Mouse (Mus musculus): ENCODE measurements around the gene Mettl26. TPM values are rescaled to one million over a fixed set of nuclear protein-coding genes. Genes with fewer than 3 reads are reported as not detected.

Gene Mettl26
- polyA plus RNA-seq, 2 experiments: 52.0 to 62.9 TPM

GRCm38 (mm10) chr17:25875171-25876136 lies 580 bp downstream of the Mettl26 start:
- H3K4me2 ChIP-seq (replicated peaks; ENCODE audit: low read depth, low read length, severe bottlenecking): peak overlapping the region; percentile 88
- TF ChIP-seq POLR2A (IDR thresholded peaks at IDR 0.05; ENCODE audit: borderline replicate concordance, extremely low read depth, insufficient read depth, insufficient read length): 0 out of 2 replicates have a peak, but pooled peaks have one; percentile 85
- H3K9me3 ChIP-seq (ENCODE audit: control insufficient read depth, low read length): no peaks in the 10 kb centered on the region
- ATAC-seq (ENCODE audit: low FRiP score, low read depth) (peak; percentile 93), DNase-seq (ENCODE audit: low spot score) (peak; percentile 88)
- H3K9ac ChIP-seq (ENCODE audit: low read depth, low read length, severe bottlenecking): peak overlapping the region; percentile 63
- H3K36me3 ChIP-seq (ENCODE audit: control insufficient read depth, insufficient read depth, low read length): peaks cover 25% of the 10 kb centered on the region
- H3K4me3 ChIP-seq (replicated peaks; ENCODE audit: low read length): peak overlapping the region; percentile 77
- WGBS: under 1% methylated on average over 58 of the region's 59 CpGs
- H3K27me3 ChIP-seq (ENCODE audit: control insufficient read depth, insufficient read depth, low read length): no peaks in the 10 kb centered on the region
- peak overlapping the region; percentile 76 for H3K27ac ChIP-seq (replicated peaks; ENCODE audit: low read depth, low read length)
- peaks cover 10% of the 10 kb centered on the region for H3K4me1 ChIP-seq (ENCODE audit: control insufficient read depth, insufficient read depth, low read length)

GRCm38 (mm10) chr17:25876347-25876915 lies 1.6 kb downstream of the Mettl26 start:
- WGBS: 71% methylated on average over 10 of the region's 10 CpGs
- H3K27me3 ChIP-seq (ENCODE audit: control insufficient read depth, insufficient read depth, low read length): no peaks in the 10 kb centered on the region

GRCm38 (mm10) chr17:25877025-25877424 lies 2.2 kb downstream of the Mettl26 start:
- no peak overlapping the region for H3K4me3 ChIP-seq (replicated peaks; ENCODE audit: low read length)
- 90% methylated on average over 3 of the region's 3 CpGs for WGBS
- ATAC-seq (ENCODE audit: low FRiP score, low read depth): no peak
- H3K4me2 ChIP-seq (replicated peaks; ENCODE audit: low read depth, low read length, severe bottlenecking): no peak overlapping the region
- no peak for TF ChIP-seq POLR2A (IDR thresholded peaks at IDR 0.05; ENCODE audit: borderline replicate concordance, extremely low read depth, insufficient read depth, insufficient read length)
- H3K36me3 ChIP-seq (ENCODE audit: control insufficient read depth, insufficient read depth, low read length): peaks cover 31% of the 10 kb centered on the region
- no peak overlapping the region for H3K27ac ChIP-seq (replicated peaks; ENCODE audit: low read depth, low read length)
- no peak overlapping the region for H3K9ac ChIP-seq (ENCODE audit: low read depth, low read length, severe bottlenecking)
- peaks cover 10% of the 10 kb centered on the region for H3K4me1 ChIP-seq (ENCODE audit: control insufficient read depth, insufficient read depth, low read length)
- no peak for DNase-seq (ENCODE audit: low spot score)
- H3K9me3 ChIP-seq (ENCODE audit: control insufficient read depth, low read length): no peaks in the 10 kb centered on the region
- no peaks in the 10 kb centered on the region for H3K27me3 ChIP-seq (ENCODE audit: control insufficient read depth, insufficient read depth, low read length)

More at GRCm38 (mm10) chr17:25876347-25876915, 1.6 kb downstream of the Mettl26 start:
- no peak for TF ChIP-seq POLR2A (IDR thresholded peaks at IDR 0.05; ENCODE audit: borderline replicate concordance, extremely low read depth, insufficient read depth, insufficient read length)
- H3K4me1 ChIP-seq (ENCODE audit: control insufficient read depth, insufficient read depth, low read length): peaks cover 10% of the 10 kb centered on the region
- peak overlapping the region; percentile 88 for H3K4me2 ChIP-seq (replicated peaks; ENCODE audit: low read depth, low read length, severe bottlenecking)
- no peak for ATAC-seq (ENCODE audit: low FRiP score, low read depth)
- peak overlapping the region; percentile 77 for H3K4me3 ChIP-seq (replicated peaks; ENCODE audit: low read length)
- peaks cover 26% of the 10 kb centered on the region for H3K36me3 ChIP-seq (ENCODE audit: control insufficient read depth, insufficient read depth, low read length)
- peak overlapping the region; percentile 63 for H3K9ac ChIP-seq (ENCODE audit: low read depth, low read length, severe bottlenecking)
- no peak overlapping the region for H3K27ac ChIP-seq (replicated peaks; ENCODE audit: low read depth, low read length)
- DNase-seq (ENCODE audit: low spot score): no peak
- H3K9me3 ChIP-seq (ENCODE audit: control insufficient read depth, low read length): no peaks in the 10 kb centered on the region

DNA sequence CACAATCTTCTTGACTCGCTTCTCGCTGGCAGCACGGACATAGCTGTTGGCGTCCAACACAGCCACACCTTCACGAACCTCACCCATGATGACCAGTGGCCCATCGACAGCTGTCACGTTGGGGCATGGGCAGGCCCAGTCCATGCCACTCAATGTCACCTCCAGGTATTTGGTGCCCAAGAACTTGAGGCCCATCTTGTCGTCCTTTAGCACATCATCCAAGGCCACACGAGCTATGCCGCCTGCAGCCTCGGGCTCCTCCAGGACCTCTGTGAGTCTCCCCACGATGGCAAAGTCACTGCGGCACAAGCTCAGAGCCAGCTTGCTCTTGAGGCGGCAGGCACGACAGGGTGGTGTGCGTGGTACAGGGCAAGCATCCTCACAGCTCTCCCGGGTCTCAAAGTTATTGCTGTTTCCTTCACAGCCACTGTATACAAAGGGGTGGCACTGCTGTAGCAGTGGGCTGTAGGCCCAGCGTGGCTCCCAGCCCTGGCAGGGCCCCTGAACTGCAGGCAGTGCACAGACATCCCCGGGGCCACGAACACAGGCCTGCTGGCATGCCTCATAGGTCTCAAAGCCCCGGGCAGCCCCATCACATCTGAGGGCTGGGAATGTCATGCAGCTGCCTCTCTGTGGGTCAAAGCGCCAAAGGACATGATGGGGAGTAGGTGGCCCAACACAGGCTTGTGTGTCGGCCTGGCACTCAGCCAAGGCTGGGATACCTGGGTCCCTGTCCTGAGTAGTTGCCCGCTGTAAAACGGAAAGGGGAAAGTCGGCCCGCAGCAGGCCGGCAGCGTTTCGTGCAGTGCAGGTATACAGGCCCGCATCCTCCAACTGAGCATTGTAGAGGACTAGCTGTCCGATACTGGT lies 3.1 kb downstream of the Mettl26 start:
- Histone ChIP-seq H3K9ac (ENCODE audit: low read depth, low read length, severe bottlenecking) (no peak overlapping the region), H3K9me3 (ENCODE audit: control insufficient read depth, low read length) (no peaks in the 10 kb centered on the region), H3K4me3 (replicated peaks; ENCODE audit: low read length) (no peak overlapping the region), H3K4me2 (replicated peaks; ENCODE audit: low read depth, low read length, severe bottlenecking) (no peak overlapping the region), H3K27ac (replicated peaks; ENCODE audit: low read depth, low read length) (no peak overlapping the region), H3K36me3 (ENCODE audit: control insufficient read depth, insufficient read depth, low read length) (peaks cover 41% of the 10 kb centered on the region), H3K4me1 (ENCODE audit: control insufficient read depth, insufficient read depth, low read length) (peaks cover 10% of the 10 kb centered on the region), H3K27me3 (ENCODE audit: control insufficient read depth, insufficient read depth, low read length) (no peaks in the 10 kb centered on the region)
- 92% methylated on average over 32 of the region's 32 CpGs for WGBS
- ATAC-seq (ENCODE audit: low FRiP score, low read depth) (no peak), DNase-seq (ENCODE audit: low spot score) (no peak)
- TF ChIP-seq POLR2A (IDR thresholded peaks at IDR 0.05; ENCODE audit: borderline replicate concordance, extremely low read depth, insufficient read depth, insufficient read length): no peak

Data from limb, embryonic 14.5 days (tissue).